Mouse (Mus musculus) heart, postnatal 0 days (tissue): ENCODE results near the gene Gm8773. TPM values are rescaled to one million over a fixed set of nuclear protein-coding genes. Genes with fewer than 3 reads are reported as not detected.

Experiments
- ATAC-seq: fragments of 200-750 bp; cut with Nextera tagmentation; 2 replicates; pipeline ENCODE4 v1.8.0; 2017; ENCODE audit warnings: low read depth, moderate number of reproducible peaks, moderate library complexity; ENCODE audit not compliant: insufficient read depth
- DNase-seq: peaks from one replicate; pipeline ENCODE4 v3.0.0-alpha.2; 2016; ENCODE audit warnings: low spot score
- H3K27ac ChIP-seq: fragments of 300-500 bp; sonication (generic); 2 replicates; pipeline ENCODE4 v1.5.1; 2014; ENCODE audit warnings: low read depth, mild to moderate bottlenecking
- H3K27me3 ChIP-seq: fragments of 300-500 bp; sonication (generic); 2 replicates; pipeline ENCODE4 v1.6.1; 2014; ENCODE audit warnings: low read length, mixed read lengths; ENCODE audit not compliant: control insufficient read depth, insufficient read depth
- H3K36me3 ChIP-seq: fragments of 300-500 bp; sonication (generic); replicated peaks from 2 replicates; pipeline ENCODE4 v1.6.1; 2014; ENCODE audit warnings: low read length, mixed read lengths; ENCODE audit not compliant: control insufficient read depth, insufficient read depth
- H3K4me1 ChIP-seq: fragments of 300-500 bp; sonication (generic); 2 replicates; pipeline ENCODE4 v1.6.1; 2014; ENCODE audit warnings: antibody characterized with exemption; ENCODE audit not compliant: control insufficient read depth, insufficient read depth
- H3K4me2 ChIP-seq: fragments of 300-500 bp; sonication (generic); 2 replicates; pipeline ENCODE4 v1.6.1; 2014; ENCODE audit warnings: low read depth, mild to moderate bottlenecking, low read length, moderate library complexity
- H3K4me3 ChIP-seq: fragments of 300-500 bp; sonication (generic); 2 replicates; pipeline ENCODE4 v1.5.1; 2014; ENCODE audit warnings: low read depth, low read length
- H3K9ac ChIP-seq: fragments of 300-500 bp; sonication (generic); replicated peaks from 2 replicates; pipeline ENCODE4 v1.6.1; 2014; ENCODE audit warnings: low read depth, low read length, mixed read lengths
- H3K9me3 ChIP-seq: fragments of 300-500 bp; sonication (generic); replicated peaks from 2 replicates; pipeline ENCODE4 v1.6.1; 2016; ENCODE audit warnings: low read length; ENCODE audit not compliant: control insufficient read depth
- CTCF ChIP-seq: IDR thresholded peaks from 2 replicates; pipeline ENCODE4 v1.5.1; 2016; ENCODE audit warnings: antibody characterized with exemption, control low read depth, low read depth
- EP300 ChIP-seq: IDR thresholded peaks from 2 replicates; pipeline ENCODE4 v1.6.1; 2016; ENCODE audit warnings: antibody characterized with exemption, low read depth
- WGBS: fragments of 180-500 bp; shearing (Covaris S2); extraction: QIAGEN DNeasy Blood & Tissue Kit; methylation state at CpG from one replicate; pipeline ENCODE4 v1.1.7; 2014; 5-methylcytosine and 5-hydroxymethylcytosine counted together
- polyA plus RNA-seq: library from polyadenylated mRNA; unstranded; fragments of >200 nt; fragmentation: Nextera tagmentation; extraction: Ambion mirVana; gene quantifications from 2 replicates; pipeline ENCODE4 v1.2.1, GENCODE M21; 2015
- total RNA-seq: library from RNA; depleted of rRNA; stranded (reverse); fragments of >200 nt; gene quantifications from 2 replicates; pipeline ENCODE4 v1.2.3, GENCODE M21; 2014; ENCODE audit warnings: low replicate concordance

Gm8773 gene
- total and polyA plus RNA-seq, 2 experiments from 2014 or later, result 0.26 TPM; not detected in 1

DNA sequence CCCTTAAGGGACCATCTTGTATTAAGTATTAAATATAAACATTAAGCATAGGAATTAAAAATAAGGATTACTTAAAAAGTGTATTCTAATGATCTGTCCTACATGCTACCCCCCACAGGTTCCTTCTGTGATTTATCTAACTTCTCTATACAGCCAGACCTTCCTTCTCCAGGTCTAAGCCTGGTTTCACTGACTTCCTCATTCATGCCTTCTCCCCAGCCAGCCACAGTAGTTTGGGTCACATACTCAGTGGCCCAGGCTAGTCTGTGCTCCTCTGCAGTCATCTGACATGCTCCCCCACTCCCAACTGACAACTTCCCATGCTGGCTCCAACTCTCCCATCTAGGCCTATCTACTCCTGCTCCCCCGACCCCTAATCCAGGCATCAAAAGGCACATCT is 22.5 kb upstream of the Gm8773 start:
- Histone ChIP-seq H3K4me1 (no peaks in the 10 kb centered on the region), H3K27me3 (no peaks in the 10 kb centered on the region), H3K4me3 (no peak overlapping the region), H3K36me3 (peaks cover 50% of the 10 kb centered on the region), H3K27ac (no peak overlapping the region), H3K9ac (no peak overlapping the region), H3K9me3 (no peaks in the 10 kb centered on the region), H3K4me2 (no peak overlapping the region)
- DNase-seq (no peak), ATAC-seq (no peak)
- no peak for TF ChIP-seq EP300
- no peak for TF ChIP-seq CTCF
- 79% methylated on average over 1 of the region's 1 CpGs for WGBS

DNA sequence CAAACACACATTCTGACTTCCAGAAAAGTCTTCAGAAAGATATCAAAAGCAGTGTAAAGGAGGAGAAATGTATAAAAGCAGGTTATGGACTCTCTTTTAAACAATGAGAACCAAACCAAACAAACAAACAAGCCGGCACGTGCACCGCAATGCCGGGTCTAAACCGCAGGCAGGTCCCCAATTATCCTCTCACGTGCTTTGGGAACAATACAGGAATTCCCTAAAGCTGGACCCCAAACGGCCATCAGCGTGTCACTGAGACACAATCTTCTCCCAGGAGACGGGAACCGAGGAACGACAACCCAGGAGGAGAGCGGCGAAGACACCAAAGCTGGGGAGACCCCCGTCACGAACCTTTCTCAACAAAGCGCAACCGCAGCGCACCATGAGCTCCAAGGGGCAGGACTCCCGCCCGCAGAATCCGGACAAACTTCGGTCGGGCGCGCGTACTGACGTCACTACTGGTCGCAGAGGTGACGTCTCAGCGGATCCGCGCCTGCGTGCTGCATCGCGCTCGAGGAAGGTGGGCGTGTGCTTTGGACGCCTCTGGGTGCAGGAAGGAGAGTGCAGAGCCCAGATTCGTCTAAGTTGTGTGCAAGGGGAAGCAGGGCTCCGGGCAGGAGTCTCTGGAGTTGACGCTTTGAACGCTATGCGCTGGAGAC is 14.4 kb upstream of the Gm8773 start, which contains the start of gene Gtpbp10:
TSS of gene Gtpbp10 (minus strand) at position 460 of the 662 bp plus-strand sequence.
- DNase-seq (peak; percentile 90), ATAC-seq (peak; percentile 100)
- Histone ChIP-seq H3K9ac (peak within 1 kb of the TSS; percentile 81), H3K4me1 (0 out of 2 replicates have a peak, but pooled peaks cover 19% of the 10 kb centered on the region), H3K4me2 (peak within 1 kb of the TSS; percentile 85), H3K36me3 (peaks cover 7% of the 10 kb centered on the region), H3K4me3 (peak within 1 kb of the TSS; percentile 93), H3K27ac (peak within 1 kb of the TSS; percentile 76), H3K27me3 (no peaks in the 10 kb centered on the region), H3K9me3 (no peaks in the 10 kb centered on the region)
- WGBS, result under 1% methylated on average over 43 of the region's 43 CpGs
- TF ChIP-seq EP300 (no peak), CTCF (no peak)

DNA sequence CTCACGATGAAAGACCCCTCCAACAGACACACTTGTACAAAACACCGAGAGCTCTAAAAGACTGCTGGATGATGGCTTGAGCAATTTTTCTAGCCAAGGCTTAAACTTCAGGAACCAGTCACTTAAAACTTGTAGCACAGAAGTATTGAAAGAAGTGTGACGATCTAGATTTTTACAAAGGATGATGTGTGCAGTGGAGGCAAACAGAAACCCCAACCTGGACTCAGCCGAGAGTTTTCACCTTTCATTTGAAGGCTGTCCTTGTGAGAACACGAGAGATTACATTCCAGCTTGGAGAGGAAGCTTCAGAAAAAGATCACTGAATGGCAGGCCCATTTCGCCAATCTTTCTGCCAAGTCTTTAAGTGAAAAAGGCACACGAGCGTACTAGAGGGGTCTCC is 13.8 kb upstream of the Gm8773 start:
- TF ChIP-seq EP300 (no peak), CTCF (no peak)
- Histone ChIP-seq H3K9me3 (no peaks in the 10 kb centered on the region), H3K36me3 (peaks cover under 1% of the 10 kb centered on the region), H3K9ac (peak overlapping the region; percentile 81), H3K4me2 (peak overlapping the region; percentile 85), H3K27me3 (no peaks in the 10 kb centered on the region), H3K4me1 (0 out of 2 replicates have a peak, but pooled peaks cover 19% of the 10 kb centered on the region), H3K4me3 (peak overlapping the region; percentile 93), H3K27ac (peak overlapping the region; percentile 76)
- DNase-seq (no peak), ATAC-seq (no peak)
- WGBS, result 31% methylated on average over 8 of the region's 8 CpGs

DNA sequence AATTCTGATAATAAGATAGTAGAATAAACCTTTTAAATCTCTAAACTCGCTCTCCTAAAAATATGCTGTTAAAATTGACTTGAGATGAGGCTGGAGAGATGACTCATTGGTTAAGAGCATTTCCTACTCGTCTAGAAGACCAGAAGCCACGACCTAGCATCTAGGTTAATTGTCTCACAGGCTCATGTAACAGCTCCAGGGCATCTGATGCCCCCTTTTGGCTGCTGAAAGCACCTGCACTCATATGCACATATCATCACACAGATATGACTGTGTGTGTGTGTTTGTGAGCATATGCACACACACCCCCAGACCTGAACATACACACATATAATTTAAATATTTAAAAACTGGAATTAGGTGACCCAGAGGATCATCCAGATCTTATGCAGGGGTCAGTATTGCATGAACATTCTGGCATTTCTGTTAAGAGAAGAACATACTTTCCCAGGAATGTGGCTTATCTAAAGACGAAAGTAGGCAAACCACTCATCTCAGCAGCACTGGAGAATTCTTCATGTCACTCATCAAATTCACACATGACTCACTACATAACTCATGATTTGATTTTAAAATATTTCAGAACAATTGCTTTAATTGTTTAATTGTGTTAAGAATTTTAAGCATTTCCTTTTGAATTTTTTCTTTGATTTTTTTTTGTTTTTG is 12.4 kb upstream of the Gm8773 start:
- DNase-seq (no peak), ATAC-seq (no peak)
- Histone ChIP-seq H3K4me2 (no peak overlapping the region), H3K4me3 (no peak overlapping the region), H3K27me3 (no peaks in the 10 kb centered on the region), H3K4me1 (0 out of 2 replicates have a peak, but pooled peaks cover 19% of the 10 kb centered on the region), H3K9ac (no peak overlapping the region), H3K36me3 (no peaks in the 10 kb centered on the region), H3K9me3 (no peaks in the 10 kb centered on the region), H3K27ac (no peak overlapping the region)
- WGBS, result 55% methylated on average over 4 of the region's 4 CpGs
- TF ChIP-seq CTCF (no peak), EP300 (no peak)

DNA sequence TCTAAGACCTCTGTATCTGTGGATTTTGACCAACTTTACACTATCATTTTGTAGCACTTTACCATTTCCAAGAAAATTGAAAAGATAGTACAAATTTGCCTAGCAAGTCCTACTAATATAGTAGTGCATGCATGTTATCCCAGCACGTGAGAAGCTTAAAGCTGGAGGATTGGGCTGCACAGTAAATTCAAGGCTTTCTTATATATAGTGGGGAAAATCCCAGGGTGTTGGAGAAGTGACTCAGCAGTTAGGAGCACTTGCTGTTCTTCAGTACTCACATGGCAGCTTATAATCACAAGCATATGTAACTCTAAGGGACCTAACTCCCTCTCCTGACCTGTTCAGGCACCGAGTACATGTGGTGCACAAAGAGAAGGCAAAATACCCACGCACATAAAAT is 11.2 kb upstream of the Gm8773 start:
- 56% methylated on average over 3 of the region's 3 CpGs for WGBS
- H3K4me3 ChIP-seq, result no peak overlapping the region
- no peaks in the 10 kb centered on the region for H3K36me3 ChIP-seq
- H3K27ac ChIP-seq, result no peak overlapping the region
- no peaks in the 10 kb centered on the region for H3K27me3 ChIP-seq
- no peaks in the 10 kb centered on the region for H3K9me3 ChIP-seq
- no peak overlapping the region for H3K4me2 ChIP-seq
- ATAC-seq, result no peak
- H3K4me1 ChIP-seq, result 0 out of 2 replicates have a peak, but pooled peaks cover 19% of the 10 kb centered on the region
- TF ChIP-seq EP300, result no peak
- no peak for TF ChIP-seq CTCF
- H3K9ac ChIP-seq, result no peak overlapping the region
- DNase-seq, result no peak
